Mouse (Mus musculus): ENCODE measurements around the gene Tmem11.
"Not testable (repeated sequence)": the region's sequence is repeated elsewhere in the genome, so short reads cannot be mapped to it uniquely, and the experiment has no call there.

- TF ChIP-seq TAL1, GATA1 (IDR thresholded peaks at IDR 0.05; ENCODE audit: low read length): not testable (repeated sequence)
Measured at GRCm38 (mm10) chr11:60869471-60869870, 9.6 kb downstream of the Tmem11 start.
